Mouse (Mus musculus) layer of hippocampus, adult 11-12 months (tissue): Measurements from ENCODE around the gene Bsph2.

Experiments
- DNase-seq: peaks from one replicate; pipeline ENCODE4 v3.0.0; 2022; ENCODE audit warnings: low spot score

Bsph2 gene

DNA sequence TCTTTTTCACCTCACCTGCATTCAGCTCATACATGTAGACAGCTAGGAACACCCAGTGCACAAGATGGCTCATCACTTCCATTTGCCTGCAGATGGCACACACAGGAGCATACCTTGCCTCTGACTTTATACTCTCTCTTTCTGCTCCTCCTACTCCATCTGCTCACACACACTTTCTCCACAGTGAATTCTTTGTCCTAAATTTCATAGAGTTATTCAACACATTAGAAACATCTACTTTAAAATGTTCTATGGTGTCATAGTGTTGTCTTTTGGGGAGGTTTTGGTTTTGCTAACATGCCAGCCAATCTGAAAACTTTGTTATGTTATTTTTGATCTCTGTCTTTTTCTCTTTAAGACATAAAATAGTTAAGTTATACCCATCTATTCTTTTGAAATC lies at the start of gene Bsph2:
Gene Bsph2 (minus strand): TSS at position 101 of the 400 bp plus-strand sequence.
- DNase-seq: no peak

DNA sequence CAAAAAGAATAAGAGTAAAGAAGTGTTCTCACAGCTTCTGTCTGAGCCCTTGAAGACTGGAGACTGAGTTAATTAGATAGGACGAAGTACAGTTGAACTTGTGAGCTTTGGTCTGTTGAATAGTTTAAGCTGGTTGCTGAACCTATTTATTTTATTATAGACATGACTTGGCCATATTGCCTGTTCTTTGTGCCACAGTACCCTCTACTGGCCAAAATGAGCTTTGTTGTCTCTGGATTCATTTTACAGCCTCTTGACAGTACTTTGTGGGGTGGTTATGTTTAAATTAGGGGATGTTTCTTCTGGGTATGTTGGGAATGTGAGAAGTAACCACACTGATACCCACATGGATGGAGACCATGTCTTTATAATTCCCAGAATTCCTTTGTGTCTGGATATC lies 59.3 kb downstream of the Bsph2 start:
- peak; percentile 29 for DNase-seq
